Mouse (Mus musculus) midbrain, embryonic 13.5 days (tissue): ENCODE data around the gene Cox17. TPM values are rescaled to one million over a fixed set of nuclear protein-coding genes. Genes with fewer than 3 reads are reported as not detected.

ENCODE experiments used
- ATAC-seq: fragments of 200-750 bp; cut with Nextera tagmentation; 2 replicates; pipeline ENCODE4 v1.8.0; 2017; ENCODE audit warnings: mild to moderate bottlenecking, moderate TSS enrichment, moderate library complexity
- H3K27ac ChIP-seq: fragments of 300-500 bp; sonication (generic); 2 replicates; pipeline ENCODE4 v1.5.1; 2015; ENCODE audit warnings: inconsistent platforms, mild to moderate bottlenecking, moderate library complexity
- H3K27me3 ChIP-seq: fragments of 300-500 bp; sonication (generic); 2 replicates; pipeline ENCODE4 v1.6.1; 2015; ENCODE audit warnings: mild to moderate bottlenecking, inconsistent platforms
- H3K36me3 ChIP-seq: fragments of 300-500 bp; sonication (generic); 2 replicates; pipeline ENCODE4 v1.6.1; 2015; ENCODE audit warnings: mild to moderate bottlenecking, inconsistent platforms
- H3K4me1 ChIP-seq: fragments of 300-500 bp; sonication (generic); replicated peaks from 2 replicates; pipeline ENCODE4 v1.6.1; 2015; ENCODE audit warnings: inconsistent platforms
- H3K4me2 ChIP-seq: fragments of 300-500 bp; sonication (generic); replicated peaks from 2 replicates; pipeline ENCODE4 v1.6.1; 2015; ENCODE audit warnings: moderate library complexity, mild to moderate bottlenecking, inconsistent platforms
- H3K4me3 ChIP-seq: fragments of 300-500 bp; sonication (generic); replicated peaks from 2 replicates; pipeline ENCODE4 v1.5.1; 2015; ENCODE audit warnings: mild to moderate bottlenecking, inconsistent platforms
- H3K9ac ChIP-seq: fragments of 300-500 bp; sonication (generic); replicated peaks from 2 replicates; pipeline ENCODE4 v1.6.1; 2015; ENCODE audit warnings: mild to moderate bottlenecking, inconsistent platforms
- H3K9me3 ChIP-seq: fragments of 300-500 bp; sonication (generic); 2 replicates; pipeline ENCODE4 v1.6.1; 2016; ENCODE audit warnings: mild to moderate bottlenecking, inconsistent platforms
- WGBS: fragments of 180-500 bp; shearing (Covaris S2); methylation state at CpG from one replicate; pipeline ENCODE4 v1.1.7; 2015; 5-methylcytosine and 5-hydroxymethylcytosine counted together
- polyA plus RNA-seq: library from polyadenylated mRNA; unstranded; fragments of >200 nt; fragmentation: Nextera tagmentation; extraction: Ambion mirVana; gene quantifications from 2 replicates; pipeline ENCODE4 v1.2.1, GENCODE M21; 2015

The Cox17 gene
- polyA plus RNA-seq, 1 experiment from 2014 or later, result 108 TPM

DNA sequence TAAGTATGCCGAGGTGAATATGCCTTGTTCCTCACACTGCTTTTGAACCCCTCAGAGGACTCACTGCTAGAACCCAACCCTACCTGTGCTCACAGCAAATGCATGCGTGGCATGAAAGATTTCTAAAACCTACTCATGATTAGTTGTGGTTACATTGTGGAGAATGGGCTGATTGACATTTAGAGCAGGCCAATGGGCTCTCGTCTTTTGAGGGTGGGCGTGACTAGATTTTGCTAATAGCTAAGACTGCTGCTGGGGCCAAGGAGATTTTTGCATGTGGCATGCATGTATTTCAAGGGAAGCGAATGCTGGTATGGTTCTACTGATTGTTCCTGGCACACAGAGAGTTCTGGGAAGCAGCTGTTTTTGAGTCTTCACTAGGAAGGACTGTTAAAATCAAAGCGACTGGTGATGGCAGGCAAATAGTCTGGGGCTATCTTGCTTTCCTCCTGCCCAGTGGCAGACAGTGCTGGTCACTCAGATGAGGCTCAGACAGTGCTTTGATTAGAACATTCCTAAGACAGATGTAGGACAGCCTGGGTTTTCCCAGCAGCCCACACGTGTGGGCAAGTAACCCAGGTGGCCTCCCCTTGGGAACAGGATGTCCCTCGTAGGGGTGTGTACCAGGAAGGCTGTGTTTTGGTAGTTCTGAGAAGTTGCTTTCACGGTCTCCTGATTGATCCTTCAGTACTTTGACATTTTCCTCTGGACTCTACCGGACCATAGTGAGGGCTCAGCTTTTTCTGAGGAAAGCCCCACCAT, 27.8 kb downstream of the Cox17 start:
- Histone ChIP-seq H3K9ac (no peak overlapping the region), H3K4me1 (peaks cover 14% of the 10 kb centered on the region), H3K4me3 (no peak overlapping the region), H3K36me3 (no peaks in the 10 kb centered on the region), H3K27ac (no peak overlapping the region), H3K27me3 (no peaks in the 10 kb centered on the region), H3K4me2 (no peak overlapping the region), H3K9me3 (no peaks in the 10 kb centered on the region)
- no peak for ATAC-seq
- WGBS, result 88% methylated on average over 10 of the region's 10 CpGs

DNA sequence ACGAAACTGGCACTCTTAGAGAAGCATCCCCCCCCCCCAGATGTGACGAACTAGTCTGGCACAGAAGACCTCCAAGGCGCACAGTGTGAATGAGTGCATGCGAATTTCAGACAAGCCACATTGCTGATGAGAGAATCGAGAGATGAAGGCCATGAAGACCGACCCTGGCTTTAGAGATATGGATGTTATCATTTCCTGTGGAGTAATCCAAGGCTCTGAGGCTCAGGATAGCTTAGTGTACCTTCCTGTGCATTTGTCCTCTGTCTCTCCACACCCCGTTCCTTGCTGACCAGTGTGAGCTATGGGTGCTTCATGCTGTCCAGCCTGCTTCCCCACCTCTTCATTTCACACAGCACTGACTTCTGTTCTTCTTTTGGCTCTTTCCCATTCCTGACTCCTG, 28.4 kb downstream of the Cox17 start:
- Histone ChIP-seq H3K4me1 (peaks cover 14% of the 10 kb centered on the region), H3K36me3 (no peaks in the 10 kb centered on the region), H3K4me2 (no peak overlapping the region), H3K9me3 (no peaks in the 10 kb centered on the region), H3K9ac (no peak overlapping the region), H3K27ac (no peak overlapping the region), H3K4me3 (no peak overlapping the region), H3K27me3 (no peaks in the 10 kb centered on the region)
- no peak for ATAC-seq
- 88% methylated on average over 7 of the region's 7 CpGs for WGBS

- ATAC-seq, result peak; percentile 92
- H3K4me1 ChIP-seq, result peaks cover 14% of the 10 kb centered on the region
- peak overlapping the region; percentile 61 for H3K9ac ChIP-seq
These were observed 29.5 kb downstream of the Cox17 start for GRCm38 (mm10) chr16:38376163-38376840.

GRCm38 (mm10) chr16:38376841-38377249, 30.1 kb downstream of the Cox17 start:
- H3K4me3 ChIP-seq, result peak overlapping the region; percentile 24
- peak; percentile 47 for ATAC-seq
- H3K36me3 ChIP-seq, result no peaks in the 10 kb centered on the region
- no peaks in the 10 kb centered on the region for H3K27me3 ChIP-seq
- peak overlapping the region; percentile 50 for H3K4me2 ChIP-seq
- peaks cover 14% of the 10 kb centered on the region for H3K4me1 ChIP-seq
- H3K27ac ChIP-seq, result peak overlapping the region; percentile 76
- H3K9me3 ChIP-seq, result no peaks in the 10 kb centered on the region
- H3K9ac ChIP-seq, result 0 out of 2 replicates have a peak overlapping the region, but pooled peaks have one; percentile 61
- WGBS, result 56% methylated on average over 8 of the region's 8 CpGs

More at GRCm38 (mm10) chr16:38376163-38376840, 29.5 kb downstream of the Cox17 start:
- no peaks in the 10 kb centered on the region for H3K27me3 ChIP-seq
- peak overlapping the region; percentile 76 for H3K27ac ChIP-seq
- WGBS, result 31% methylated on average over 16 of the region's 17 CpGs
- H3K36me3 ChIP-seq, result no peaks in the 10 kb centered on the region
- H3K4me2 ChIP-seq, result peak overlapping the region; percentile 50
- no peaks in the 10 kb centered on the region for H3K9me3 ChIP-seq
- peak overlapping the region; percentile 24 for H3K4me3 ChIP-seq

GRCm38 (mm10) chr16:38377546-38377945, 30.8 kb downstream of the Cox17 start:
- Histone ChIP-seq H3K27me3 (no peaks in the 10 kb centered on the region), H3K27ac (no peak overlapping the region), H3K9ac (no peak overlapping the region), H3K36me3 (no peaks in the 10 kb centered on the region), H3K4me2 (no peak overlapping the region), H3K4me3 (no peak overlapping the region), H3K4me1 (peaks cover 14% of the 10 kb centered on the region), H3K9me3 (no peaks in the 10 kb centered on the region)
- 85% methylated on average over 6 of the region's 6 CpGs for WGBS
- ATAC-seq, result no peak

GRCm38 (mm10) chr16:38378591-38378990, 31.8 kb downstream of the Cox17 start:
- no peak overlapping the region for H3K27ac ChIP-seq
- H3K9ac ChIP-seq, result no peak overlapping the region
- no peak overlapping the region for H3K4me3 ChIP-seq
- H3K4me1 ChIP-seq, result peaks cover 14% of the 10 kb centered on the region
- 77% methylated on average over 6 of the region's 6 CpGs for WGBS
- no peaks in the 10 kb centered on the region for H3K27me3 ChIP-seq
- no peak for ATAC-seq
- H3K4me2 ChIP-seq, result no peak overlapping the region
- H3K36me3 ChIP-seq, result no peaks in the 10 kb centered on the region
- H3K9me3 ChIP-seq, result no peaks in the 10 kb centered on the region

DNA sequence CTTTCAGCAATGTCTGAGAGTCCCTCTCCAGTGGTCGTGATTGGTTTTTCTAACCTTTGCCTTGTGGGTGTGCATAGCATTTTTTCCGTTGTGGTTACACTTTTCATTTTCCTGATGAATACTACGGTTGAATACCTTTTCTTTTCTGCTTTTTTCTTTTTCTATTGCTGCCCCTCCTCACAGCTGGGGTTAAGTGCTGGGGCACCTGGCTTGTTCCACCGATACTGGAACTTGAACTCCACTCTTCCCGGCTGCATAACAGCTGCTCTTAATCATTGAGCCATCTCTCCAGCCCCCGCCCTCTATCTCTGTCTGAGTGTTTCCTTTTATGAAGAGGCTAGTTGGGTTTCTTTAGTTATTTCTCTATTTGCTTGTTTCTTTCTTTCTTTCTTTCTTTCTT, 32.3 kb downstream of the Cox17 start:
- 61% methylated on average over 6 of the region's 6 CpGs for WGBS

DNA sequence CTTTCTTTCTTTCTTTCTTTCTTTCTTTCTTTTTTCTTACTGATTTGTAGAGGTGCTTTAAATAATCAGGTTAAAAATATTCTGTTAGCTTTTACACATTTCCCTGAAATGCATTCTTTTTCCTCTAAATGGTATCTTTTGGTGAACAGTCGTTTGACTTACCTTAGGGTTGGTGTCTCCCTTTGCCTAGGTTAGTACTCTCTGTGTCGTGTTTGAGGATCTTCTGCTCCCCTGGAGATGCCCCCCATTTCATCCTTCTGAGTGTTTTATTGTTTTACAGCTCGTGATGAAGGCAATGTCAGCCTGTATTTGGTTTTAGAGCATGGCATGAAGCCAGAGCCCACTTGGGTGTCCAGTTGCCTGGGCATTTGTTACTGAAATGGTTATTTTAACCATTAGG, 32.7 kb downstream of the Cox17 start:
- no peaks in the 10 kb centered on the region for H3K27me3 ChIP-seq
- WGBS, result 64% methylated on average over 3 of the region's 3 CpGs

More for the DNA sequence above, 32.3 kb downstream of the Cox17 start:
- Histone ChIP-seq H3K9ac (no peak overlapping the region), H3K4me2 (no peak overlapping the region), H3K4me1 (peaks cover 14% of the 10 kb centered on the region), H3K4me3 (no peak overlapping the region), H3K27me3 (no peaks in the 10 kb centered on the region), H3K27ac (no peak overlapping the region), H3K36me3 (no peaks in the 10 kb centered on the region), H3K9me3 (no peaks in the 10 kb centered on the region)
- ATAC-seq, result no peak

DNA sequence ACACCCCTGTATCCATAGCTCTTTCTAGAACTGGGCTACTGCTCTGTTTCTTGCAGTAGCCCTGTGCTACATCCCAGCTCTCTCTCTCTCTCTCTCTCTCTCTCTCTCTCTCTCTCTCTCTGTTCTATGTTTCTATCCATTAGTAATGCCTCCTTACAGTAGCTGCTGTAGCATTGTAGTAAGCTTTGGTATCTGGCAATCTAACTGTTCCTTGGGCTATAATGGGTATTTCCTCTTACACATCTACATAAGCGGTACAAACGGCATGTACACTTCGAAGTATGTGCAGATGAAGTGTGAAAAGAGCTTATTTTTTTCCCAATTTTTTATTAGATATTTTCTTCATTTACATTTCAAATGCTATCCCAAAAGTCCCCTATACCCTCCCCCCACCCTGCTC, 33.1 kb downstream of the Cox17 start:
- Histone ChIP-seq H3K36me3 (no peaks in the 10 kb centered on the region), H3K27ac (no peak overlapping the region), H3K27me3 (no peaks in the 10 kb centered on the region), H3K4me1 (peaks cover 14% of the 10 kb centered on the region), H3K4me3 (no peak overlapping the region), H3K9ac (no peak overlapping the region), H3K4me2 (no peak overlapping the region), H3K9me3 (no peaks in the 10 kb centered on the region)
- 91% methylated on average over 3 of the region's 3 CpGs for WGBS
- no peak for ATAC-seq

More for the DNA sequence above, 32.7 kb downstream of the Cox17 start:
- no peak overlapping the region for H3K27ac ChIP-seq
- ATAC-seq, result no peak
- H3K9ac ChIP-seq, result no peak overlapping the region
- peaks cover 14% of the 10 kb centered on the region for H3K4me1 ChIP-seq
- H3K9me3 ChIP-seq, result no peaks in the 10 kb centered on the region
- no peak overlapping the region for H3K4me2 ChIP-seq
- no peaks in the 10 kb centered on the region for H3K36me3 ChIP-seq
- no peak overlapping the region for H3K4me3 ChIP-seq

- no peak overlapping the region for H3K4me2 ChIP-seq
- no peak overlapping the region for H3K4me3 ChIP-seq
- 82% methylated on average over 2 of the region's 2 CpGs for WGBS
- ATAC-seq, result no peak
- no peaks in the 10 kb centered on the region for H3K9me3 ChIP-seq
- H3K27ac ChIP-seq, result no peak overlapping the region
- no peaks in the 10 kb centered on the region for H3K4me1 ChIP-seq
- H3K36me3 ChIP-seq, result no peaks in the 10 kb centered on the region
- no peak overlapping the region for H3K9ac ChIP-seq
- no peaks in the 10 kb centered on the region for H3K27me3 ChIP-seq
These were observed 36.9 kb downstream of the Cox17 start for GRCm38 (mm10) chr16:38383683-38384082.

- H3K4me3 ChIP-seq, result no peak overlapping the region
- no peak overlapping the region for H3K4me2 ChIP-seq
- no peak overlapping the region for H3K27ac ChIP-seq
- no peak overlapping the region for H3K9ac ChIP-seq
- H3K36me3 ChIP-seq, result no peaks in the 10 kb centered on the region
- H3K9me3 ChIP-seq, result no peaks in the 10 kb centered on the region
- ATAC-seq, result no peak
- no peaks in the 10 kb centered on the region for H3K27me3 ChIP-seq
- no peaks in the 10 kb centered on the region for H3K4me1 ChIP-seq
- 89% methylated on average over 6 of the region's 6 CpGs for WGBS
These were observed 38.4 kb downstream of the Cox17 start for GRCm38 (mm10) chr16:38385184-38385634.

DNA sequence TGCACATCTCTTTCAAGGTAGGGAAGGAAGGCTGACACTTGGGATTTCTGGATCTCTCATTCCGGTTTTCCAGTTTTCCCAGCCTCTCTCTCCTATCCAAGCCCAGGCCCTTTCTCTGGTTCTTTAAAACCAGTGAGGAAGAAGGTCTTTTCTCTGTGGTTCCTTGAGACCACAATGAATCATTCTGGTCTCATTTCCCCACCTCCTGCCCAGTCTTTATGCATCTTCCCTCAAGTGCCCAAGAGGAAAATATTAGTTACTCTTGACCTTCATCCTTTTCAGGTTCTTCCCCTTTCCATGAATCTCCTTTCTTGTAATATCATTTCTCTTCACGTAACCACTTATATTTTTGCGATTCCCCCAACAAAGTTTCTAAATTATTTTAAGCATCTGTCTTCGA, 38.9 kb downstream of the Cox17 start:
- Histone ChIP-seq H3K36me3 (no peaks in the 10 kb centered on the region), H3K27me3 (no peaks in the 10 kb centered on the region), H3K4me2 (no peak overlapping the region), H3K4me3 (no peak overlapping the region), H3K27ac (no peak overlapping the region), H3K9me3 (no peaks in the 10 kb centered on the region), H3K4me1 (no peaks in the 10 kb centered on the region), H3K9ac (no peak overlapping the region)
- WGBS, result 96% methylated on average over 4 of the region's 4 CpGs
- ATAC-seq, result no peak
